Mouse (Mus musculus) embryonic facial prominence, embryonic 14.5 days (tissue): ENCODE measurements around the gene Gm12185. TPM values are rescaled to one million over a fixed set of nuclear protein-coding genes. Genes with fewer than 3 reads are reported as not detected.

Source experiments
- ATAC-seq: fragments of 200-750 bp; cut with Nextera tagmentation; 2 replicates; pipeline ENCODE4 v1.8.0; 2017; ENCODE audit warnings: low read depth, moderate number of reproducible peaks, moderate TSS enrichment
- DNase-seq: peaks from one replicate; pipeline ENCODE4 v3.0.0-alpha.2; 2015; ENCODE audit warnings: low spot score
- H3K27ac ChIP-seq: fragments of 300-500 bp; sonication (generic); replicated peaks from 2 replicates; pipeline ENCODE4 v1.5.1; 2014; ENCODE audit warnings: low read depth, mild to moderate bottlenecking, low read length, moderate library complexity
- H3K27me3 ChIP-seq: fragments of 300-500 bp; sonication (generic); replicated peaks from 2 replicates; pipeline ENCODE4 v1.6.1; 2014; ENCODE audit warnings: low read length; ENCODE audit not compliant: control insufficient read depth, insufficient read depth
- H3K36me3 ChIP-seq: fragments of 300-500 bp; sonication (generic); 2 replicates; pipeline ENCODE4 v1.6.1; 2014; ENCODE audit warnings: low read length, mixed read lengths; ENCODE audit not compliant: control insufficient read depth, insufficient read depth
- H3K4me1 ChIP-seq: fragments of 300-500 bp; sonication (generic); 2 replicates; pipeline ENCODE4 v1.6.1; 2014; ENCODE audit warnings: antibody characterized with exemption, low read length; ENCODE audit not compliant: control insufficient read depth, insufficient read depth
- H3K4me2 ChIP-seq: fragments of 300-500 bp; sonication (generic); 2 replicates; pipeline ENCODE4 v1.6.1; 2014; ENCODE audit warnings: low read depth, mild to moderate bottlenecking, low read length, moderate library complexity, mixed read lengths
- H3K4me3 ChIP-seq: fragments of 300-500 bp; sonication (generic); 2 replicates; pipeline ENCODE4 v1.5.1; 2014; ENCODE audit warnings: low read depth, mild to moderate bottlenecking, low read length
- H3K9ac ChIP-seq: fragments of 300-500 bp; sonication (generic); 2 replicates; pipeline ENCODE4 v1.6.1; 2014; ENCODE audit warnings: low read depth, mild to moderate bottlenecking, low read length, moderate library complexity, mixed read lengths
- H3K9me3 ChIP-seq: fragments of 300-500 bp; sonication (generic); 2 replicates; pipeline ENCODE4 v1.6.1; 2016; ENCODE audit warnings: low read length; ENCODE audit not compliant: control insufficient read depth
- WGBS: fragments of 180-500 bp; shearing (Covaris S2); extraction: QIAGEN DNeasy Blood & Tissue Kit; methylation state at CpG from one replicate; pipeline ENCODE4 v1.1.7; 2014; 5-methylcytosine and 5-hydroxymethylcytosine counted together
- polyA plus RNA-seq: library from polyadenylated mRNA; unstranded; fragments of >200 nt; fragmentation: Nextera tagmentation; extraction: Ambion mirVana; gene quantifications from 2 replicates; pipeline ENCODE4 v1.2.1, GENCODE M21; 2014

The Gm12185 gene
- polyA plus RNA-seq, 1 experiment from 2014 or later: not detected

GRCm38 (mm10) chr11:48871817-48872541 is 120.0 kb downstream of the Gm12185 start:
- Histone ChIP-seq H3K27me3 (peaks cover 7% of the 10 kb centered on the region), H3K4me3 (peak overlapping the region; percentile 53), H3K27ac (peak overlapping the region; percentile 40; the same call in 1 of the 2 replicates), H3K9ac (peak overlapping the region; percentile 57), H3K4me1 (0 out of 2 replicates have a peak, but pooled peaks cover 5% of the 10 kb centered on the region), H3K9me3 (no peaks in the 10 kb centered on the region), H3K36me3 (no peaks in the 10 kb centered on the region), H3K4me2 (peak overlapping the region; percentile 79)
- ATAC-seq: peak; percentile 38; the same call in 1 of the 2 replicates
- no peak for DNase-seq
- 9% methylated on average over 17 of the region's 17 CpGs for WGBS

- Histone ChIP-seq H3K27ac (peak within 1 kb of the TSS; percentile 40; the same call in 1 of the 2 replicates), H3K4me1 (0 out of 2 replicates have a peak, but pooled peaks cover 5% of the 10 kb centered on the region), H3K4me2 (peak within 1 kb of the TSS; percentile 79), H3K27me3 (peaks cover 7% of the 10 kb centered on the region), H3K9ac (peak within 1 kb of the TSS; percentile 57), H3K36me3 (no peaks in the 10 kb centered on the region), H3K9me3 (no peaks in the 10 kb centered on the region), H3K4me3 (peak within 1 kb of the TSS; percentile 53)
- DNase-seq (peak; percentile 59), ATAC-seq (peak; percentile 67)
- WGBS: 1% methylated on average over 19 of the region's 19 CpGs
These were observed 120.7 kb downstream of the Gm12185 start, which contains the start of gene Irgm1 for GRCm38 (mm10) chr11:48871201-48871772. TSS of gene Irgm1 (minus strand) at chr11:48871683.

- 0 out of 2 replicates have a peak, but pooled peaks cover 5% of the 10 kb centered on the region for H3K4me1 ChIP-seq
- H3K4me3 ChIP-seq: peak overlapping the region; percentile 53
- H3K27ac ChIP-seq: 0 out of 2 replicates have a peak overlapping the region, but pooled peaks have one; percentile 40
- DNase-seq (no peak), ATAC-seq (no peak)
- H3K27me3 ChIP-seq: peaks cover 7% of the 10 kb centered on the region
- H3K4me2 ChIP-seq: peak overlapping the region; percentile 79
- H3K36me3 ChIP-seq: no peaks in the 10 kb centered on the region
- peak overlapping the region; percentile 57 for H3K9ac ChIP-seq
- 33% methylated on average over 7 of the region's 7 CpGs for WGBS
- no peaks in the 10 kb centered on the region for H3K9me3 ChIP-seq
These were observed 121.2 kb downstream of the Gm12185 start for GRCm38 (mm10) chr11:48870781-48871180.

- 61% methylated on average over 7 of the region's 7 CpGs for WGBS
- Histone ChIP-seq H3K9me3 (no peaks in the 10 kb centered on the region), H3K4me3 (no peak overlapping the region), H3K36me3 (no peaks in the 10 kb centered on the region), H3K27ac (no peak overlapping the region), H3K4me2 (peak overlapping the region; percentile 79), H3K4me1 (0 out of 2 replicates have a peak, but pooled peaks cover 5% of the 10 kb centered on the region), H3K27me3 (peaks cover 3% of the 10 kb centered on the region; the same call in 1 of the 2 replicates), H3K9ac (no peak overlapping the region)
- no peak for DNase-seq
- ATAC-seq: no peak
These were observed 122.5 kb downstream of the Gm12185 start for GRCm38 (mm10) chr11:48869380-48870110.

GRCm38 (mm10) chr11:48866481-48866880 is 125.5 kb downstream of the Gm12185 start:
- DNase-seq: no peak
- Histone ChIP-seq H3K4me3 (no peak overlapping the region), H3K4me2 (no peak overlapping the region), H3K27ac (no peak overlapping the region), H3K4me1 (0 out of 2 replicates have a peak, but pooled peaks cover under 1% of the 10 kb centered on the region), H3K36me3 (no peaks in the 10 kb centered on the region), H3K27me3 (no peaks in the 10 kb centered on the region), H3K9ac (no peak overlapping the region), H3K9me3 (no peaks in the 10 kb centered on the region)
- 94% methylated on average over 9 of the region's 9 CpGs for WGBS
- ATAC-seq: no peak

- DNase-seq: no peak
- Histone ChIP-seq H3K36me3 (no peaks in the 10 kb centered on the region), H3K4me1 (no peaks in the 10 kb centered on the region), H3K4me3 (no peak overlapping the region), H3K27ac (no peak overlapping the region), H3K27me3 (no peaks in the 10 kb centered on the region), H3K9me3 (no peaks in the 10 kb centered on the region), H3K4me2 (no peak overlapping the region), H3K9ac (no peak overlapping the region)
- ATAC-seq: no peak
- 83% methylated on average over 3 of the region's 3 CpGs for WGBS
These were observed 128.2 kb downstream of the Gm12185 start for GRCm38 (mm10) chr11:48863808-48864207.

- DNase-seq: no peak
- H3K4me2 ChIP-seq: no peak overlapping the region
- no peak overlapping the region for H3K9ac ChIP-seq
- ATAC-seq: no peak
- no peaks in the 10 kb centered on the region for H3K27me3 ChIP-seq
- no peaks in the 10 kb centered on the region for H3K9me3 ChIP-seq
- H3K27ac ChIP-seq: no peak overlapping the region
- H3K4me1 ChIP-seq: no peaks in the 10 kb centered on the region
- WGBS: 88% methylated on average over 1 of the region's 1 CpGs
- H3K36me3 ChIP-seq: no peaks in the 10 kb centered on the region
- H3K4me3 ChIP-seq: no peak overlapping the region
These were observed 129.2 kb downstream of the Gm12185 start for GRCm38 (mm10) chr11:48862784-48863319.

GRCm38 (mm10) chr11:48859014-48859413 is 133.0 kb downstream of the Gm12185 start:
- DNase-seq (peak; percentile 81), ATAC-seq (no peak)
- no peaks in the 10 kb centered on the region for H3K36me3 ChIP-seq
- no peaks in the 10 kb centered on the region for H3K27me3 ChIP-seq
- H3K4me2 ChIP-seq: peak overlapping the region; percentile 75
- WGBS: under 1% methylated on average over 6 of the region's 6 CpGs
- H3K27ac ChIP-seq: no peak overlapping the region
- H3K9me3 ChIP-seq: no peaks in the 10 kb centered on the region
- peaks cover 9% of the 10 kb centered on the region for H3K4me1 ChIP-seq
- H3K4me3 ChIP-seq: peak overlapping the region; percentile 61; the same call in 1 of the 2 replicates
- no peak overlapping the region for H3K9ac ChIP-seq
